Mouse (Mus musculus) embryonic facial prominence, embryonic 10.5 days (tissue): Measurements from ENCODE around the gene 1700029P11Rik. TPM values are rescaled to one million over a fixed set of nuclear protein-coding genes. Genes with fewer than 3 reads are reported as not detected.
A peak's percentile ranks its signal among the peaks of the same experiment; 100 is the strongest.

Experiments used
- DNase-seq: peaks from one replicate; pipeline ENCODE4 v3.0.0-alpha.2; 2017; ENCODE audit warnings: low spot score
- H3K27ac ChIP-seq: fragments of 300-500 bp; sonication (generic); replicated peaks from 2 replicates; pipeline ENCODE4 v1.5.1; 2016; ENCODE audit warnings: mild to moderate bottlenecking
- H3K27me3 ChIP-seq: fragments of 300-500 bp; sonication (generic); replicated peaks from 2 replicates; pipeline ENCODE4 v1.6.1; 2016; ENCODE audit warnings: low read depth, mild to moderate bottlenecking; ENCODE audit not compliant: poor library complexity, severe bottlenecking
- H3K36me3 ChIP-seq: fragments of 300-500 bp; sonication (generic); replicated peaks from 2 replicates; pipeline ENCODE4 v1.6.1; 2016; ENCODE audit warnings: mild to moderate bottlenecking, moderate library complexity
- H3K4me1 ChIP-seq: fragments of 300-500 bp; sonication (generic); 2 replicates; pipeline ENCODE4 v1.6.1; 2016
- H3K4me3 ChIP-seq: fragments of 300-500 bp; sonication (generic); 2 replicates; pipeline ENCODE4 v1.5.1; 2016; ENCODE audit warnings: mild to moderate bottlenecking, moderate library complexity
- H3K9me3 ChIP-seq: fragments of 300-500 bp; sonication (generic); 2 replicates; pipeline ENCODE4 v1.6.1; 2016; ENCODE audit warnings: mild to moderate bottlenecking
- WGBS: fragments of 180-500 bp; shearing (Covaris S2); methylation state at CpG from one replicate; pipeline ENCODE4 v1.1.7; 2016; 5-methylcytosine and 5-hydroxymethylcytosine counted together
- polyA plus RNA-seq: library from polyadenylated mRNA; unstranded; fragments of >200 nt; fragmentation: Nextera tagmentation; extraction: Ambion mirVana; gene quantifications from 2 replicates; pipeline ENCODE4 v1.2.1, GENCODE M21; 2016

The 1700029P11Rik gene
- polyA plus RNA-seq, 1 experiment from 2014 or later = not detected

DNA sequence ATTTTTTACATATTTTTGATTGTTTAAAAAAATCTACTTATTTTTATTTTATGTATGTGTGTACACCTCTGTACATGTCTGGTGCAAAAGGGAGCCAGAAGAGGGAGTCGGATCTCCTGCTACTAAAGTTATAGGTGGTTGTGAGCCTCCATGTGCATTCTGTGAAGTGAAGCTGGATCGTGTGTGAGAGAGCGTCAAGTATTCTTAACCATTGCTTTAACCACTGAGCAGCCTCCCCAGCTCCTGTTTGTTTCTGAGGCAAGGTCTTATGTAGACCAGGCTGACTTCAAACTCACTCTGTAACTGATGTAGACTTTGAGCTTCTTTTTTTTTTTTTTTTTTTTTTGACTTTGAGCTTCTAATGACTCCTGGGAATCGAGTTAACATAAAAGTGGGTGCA lies 37.1 kb downstream of the 1700029P11Rik start:
- peaks cover 23% of the 10 kb centered on the region for H3K4me1 ChIP-seq
- DNase-seq = no peak
- peak overlapping the region; percentile 98; the same call in 1 of the 2 replicates for H3K4me3 ChIP-seq
- H3K27me3 ChIP-seq = no peaks in the 10 kb centered on the region
- no peak overlapping the region for H3K27ac ChIP-seq
- H3K36me3 ChIP-seq = peaks cover 38% of the 10 kb centered on the region
- WGBS = 82% methylated on average over 4 of the region's 4 CpGs
- H3K9me3 ChIP-seq = no peaks in the 10 kb centered on the region

DNA sequence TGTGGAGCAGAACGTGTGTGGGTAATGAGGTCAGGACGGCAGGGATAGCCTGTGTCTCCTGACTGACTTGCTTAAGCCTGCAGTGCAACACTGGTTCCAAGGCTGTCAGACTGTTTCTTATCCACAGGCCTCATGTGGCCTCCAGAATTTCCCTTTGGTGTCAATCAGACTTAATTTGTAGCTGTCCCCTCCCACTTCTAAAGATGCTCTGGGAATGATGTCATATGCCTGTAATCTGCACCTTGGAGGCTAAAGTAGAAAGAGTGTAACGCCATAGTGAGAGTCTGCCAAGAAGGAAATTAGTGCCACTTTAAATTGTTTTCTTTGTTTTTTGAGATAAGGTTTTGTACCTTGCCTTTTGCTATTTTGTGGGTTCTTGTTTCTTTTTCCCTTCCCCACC lies 38.9 kb downstream of the 1700029P11Rik start:
- H3K4me3 ChIP-seq = no peak overlapping the region
- peaks cover 56% of the 10 kb centered on the region for H3K36me3 ChIP-seq
- H3K4me1 ChIP-seq = peaks cover 23% of the 10 kb centered on the region
- no peaks in the 10 kb centered on the region for H3K27me3 ChIP-seq
- H3K9me3 ChIP-seq = no peaks in the 10 kb centered on the region
- DNase-seq = no peak
- WGBS = 76% methylated on average over 3 of the region's 3 CpGs
- H3K27ac ChIP-seq = no peak overlapping the region

DNA sequence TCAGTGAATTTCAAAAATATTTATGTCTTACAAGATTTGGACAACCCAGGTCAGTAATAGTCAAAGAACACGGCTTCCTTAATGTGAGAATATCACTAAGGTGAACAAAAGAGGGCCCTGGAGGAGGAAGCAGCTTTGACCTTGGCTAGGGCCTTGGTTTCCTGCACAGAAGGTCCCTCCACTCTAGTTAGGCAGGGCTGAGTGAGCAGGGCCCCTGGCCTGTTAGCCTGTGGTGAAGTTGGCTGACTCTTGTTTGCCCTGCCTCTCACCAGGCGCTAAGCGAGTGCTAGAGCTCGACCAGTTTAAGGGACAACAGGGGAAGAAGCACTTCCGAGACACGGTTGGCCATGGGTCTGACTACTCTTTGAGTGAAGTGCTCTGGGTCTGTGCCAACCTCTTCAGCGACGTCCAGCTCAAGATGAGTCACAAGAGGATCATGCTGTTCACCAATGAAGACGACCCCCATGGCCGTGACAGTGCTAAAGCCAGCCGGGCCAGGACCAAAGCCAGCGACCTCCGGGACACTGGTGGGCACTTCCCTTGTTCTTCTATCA lies 42.3 kb downstream of the 1700029P11Rik start:
- Histone ChIP-seq H3K9me3 (no peaks in the 10 kb centered on the region), H3K27ac (no peak overlapping the region), H3K36me3 (peaks cover 89% of the 10 kb centered on the region), H3K4me1 (no peaks in the 10 kb centered on the region), H3K27me3 (no peaks in the 10 kb centered on the region), H3K4me3 (no peak overlapping the region)
- 88% methylated on average over 13 of the region's 13 CpGs for WGBS
- DNase-seq = no peak

DNA sequence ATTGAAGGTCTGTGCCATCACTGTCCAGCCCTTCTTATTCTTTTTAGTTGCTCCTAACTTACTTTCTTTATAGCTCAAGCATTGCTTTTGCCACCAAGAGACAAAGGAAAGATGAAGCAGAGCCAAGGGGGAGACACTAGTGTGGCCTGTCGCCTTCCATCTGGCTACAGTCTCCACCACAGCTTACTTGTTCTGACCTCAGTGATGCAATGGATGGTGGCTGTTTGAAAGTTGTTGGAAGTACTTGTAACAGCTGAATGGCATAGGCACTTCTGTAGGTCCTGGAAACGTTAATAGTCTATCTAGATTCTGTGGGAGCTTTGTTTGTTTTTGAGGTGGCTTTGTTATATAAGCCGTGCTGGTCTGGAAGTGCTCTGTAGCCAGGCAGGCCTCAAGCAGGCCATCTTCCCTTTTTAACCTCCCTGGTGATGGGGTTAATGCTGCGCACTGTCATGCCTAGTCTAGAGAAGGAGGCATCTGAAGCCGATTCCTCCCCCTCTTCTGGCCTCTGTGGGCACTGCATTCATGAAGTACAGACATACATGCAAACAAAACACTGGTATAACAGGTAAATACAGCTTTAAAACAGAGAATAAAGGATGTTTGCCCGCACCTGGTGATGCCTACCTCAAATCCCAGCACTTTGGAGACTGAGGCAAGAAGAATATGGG lies 43.8 kb downstream of the 1700029P11Rik start:
- DNase-seq = no peak
- 90% methylated on average over 6 of the region's 6 CpGs for WGBS
- Histone ChIP-seq H3K27me3 (no peaks in the 10 kb centered on the region), H3K9me3 (no peaks in the 10 kb centered on the region), H3K4me3 (no peak overlapping the region), H3K36me3 (peaks cover 99% of the 10 kb centered on the region), H3K4me1 (no peaks in the 10 kb centered on the region), H3K27ac (no peak overlapping the region)

DNA sequence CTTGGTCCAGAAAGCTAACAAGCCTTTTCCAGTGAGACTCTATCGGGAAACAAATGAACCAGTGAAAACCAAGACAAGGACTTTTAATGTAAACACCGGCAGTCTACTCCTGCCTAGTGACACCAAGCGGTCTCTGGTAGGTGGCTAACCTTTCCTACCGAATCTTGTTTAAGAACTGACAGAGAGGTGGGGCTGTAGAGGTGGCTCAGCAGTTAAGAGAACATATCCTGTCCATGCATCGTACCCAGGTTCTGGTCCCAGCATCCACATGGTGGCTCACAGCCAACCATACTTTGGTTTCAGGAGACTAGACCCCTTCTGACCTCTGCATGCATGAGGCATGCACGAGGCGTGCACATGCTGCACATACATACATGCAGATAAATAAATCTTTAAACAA lies 46.9 kb downstream of the 1700029P11Rik start:
- WGBS = 94% methylated on average over 7 of the region's 7 CpGs
- no peak overlapping the region for H3K27ac ChIP-seq
- H3K27me3 ChIP-seq = no peaks in the 10 kb centered on the region
- no peak for DNase-seq
- no peak overlapping the region for H3K4me3 ChIP-seq
- peaks cover 100% of the 10 kb centered on the region for H3K36me3 ChIP-seq
- no peaks in the 10 kb centered on the region for H3K9me3 ChIP-seq
- no peaks in the 10 kb centered on the region for H3K4me1 ChIP-seq

DNA sequence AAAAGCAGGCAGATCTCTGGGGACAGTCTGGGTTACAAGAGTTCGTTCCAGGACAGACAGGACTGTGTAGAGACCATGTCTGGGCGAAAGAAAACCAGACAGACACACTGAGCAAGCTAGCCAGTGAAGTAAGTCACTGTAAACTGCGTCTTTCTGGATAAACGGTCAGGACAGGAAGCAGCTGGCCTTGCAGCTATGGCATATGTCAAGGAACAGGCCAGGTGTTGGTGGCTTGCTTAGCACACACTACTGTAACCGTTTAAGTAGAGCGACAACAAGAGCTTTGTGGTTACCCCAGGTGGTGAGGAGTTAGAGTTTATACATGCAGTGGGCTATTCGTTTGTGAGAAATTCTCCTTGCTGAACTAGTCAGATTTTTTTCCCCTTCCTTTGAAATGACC lies 47.4 kb downstream of the 1700029P11Rik start:
- Histone ChIP-seq H3K9me3 (no peaks in the 10 kb centered on the region), H3K27me3 (no peaks in the 10 kb centered on the region), H3K4me3 (no peak overlapping the region), H3K27ac (no peak overlapping the region), H3K4me1 (no peaks in the 10 kb centered on the region), H3K36me3 (peaks cover 99% of the 10 kb centered on the region)
- WGBS = 91% methylated on average over 7 of the region's 7 CpGs
- no peak for DNase-seq

Other genes starting within 250 kb of the 1700029P11Rik start
- 50.3 and 52.0 TPM in 2 replicates for gene Zc3h7b, start 235.5 kb upstream of the 1700029P11Rik start, polyA plus RNA-seq
- gene Rangap1, start 235.0 kb upstream of the 1700029P11Rik start, polyA plus RNA-seq = 161 and 173 TPM in 2 replicates
- 15.9 and 16.0 TPM in 2 replicates for gene Tef, start 178.1 kb upstream of the 1700029P11Rik start, polyA plus RNA-seq
- 20.1 and 20.3 TPM in 2 replicates for gene Tob2, start 121.7 kb upstream of the 1700029P11Rik start, polyA plus RNA-seq
- 260 and 267 TPM in 2 replicates for gene Phf5a, start 108.6 kb upstream of the 1700029P11Rik start, polyA plus RNA-seq
- 153 TPM in 2 replicates for gene Aco2, start 108.2 kb upstream of the 1700029P11Rik start, polyA plus RNA-seq
- gene Polr3h, start 54.3 kb upstream of the 1700029P11Rik start, polyA plus RNA-seq = 74.3 and 84.5 TPM in 2 replicates
- gene Csdc2, start 43.8 kb upstream of the 1700029P11Rik start, polyA plus RNA-seq = 8.1 and 8.5 TPM in 2 replicates
- gene Pmm1, start 19.6 kb upstream of the 1700029P11Rik start, polyA plus RNA-seq = 21.9 and 26.9 TPM in 2 replicates
- gene Xrcc6, start 7.3 kb downstream of the 1700029P11Rik start, polyA plus RNA-seq = 100 and 104 TPM in 2 replicates
- gene Desi1, start 53.3 kb downstream of the 1700029P11Rik start, polyA plus RNA-seq = 35.7 and 38.8 TPM in 2 replicates
- 389 and 393 TPM in 2 replicates for gene Snu13, start 67.1 kb downstream of the 1700029P11Rik start, polyA plus RNA-seq
- not detected in 2 replicates for gene 4930407I10Rik, start 78.6 kb downstream of the 1700029P11Rik start, polyA plus RNA-seq
- gene Mei1, start 89.5 kb downstream of the 1700029P11Rik start, polyA plus RNA-seq = 0.14 TPM in 1 of 2 replicates, not detected in the other
- 23.4 and 24.2 TPM in 2 replicates for gene Ccdc134, start 147.4 kb downstream of the 1700029P11Rik start, polyA plus RNA-seq
- 172 and 192 TPM in 2 replicates for gene Srebf2, start 166.6 kb downstream of the 1700029P11Rik start, polyA plus RNA-seq
- 0.35 and 0.38 TPM in 2 replicates for gene Shisa8, start 232.3 kb downstream of the 1700029P11Rik start, polyA plus RNA-seq
- 0.10 and 0.75 TPM in 2 replicates for gene Tnfrsf13c, start 243.8 kb downstream of the 1700029P11Rik start, polyA plus RNA-seq